Mouse (Mus musculus) layer of hippocampus, adult 11-12 months (tissue): ENCODE measurements around the gene Whrn.

Experiments
- DNase-seq: peaks from one replicate; pipeline ENCODE4 v3.0.0; 2022; ENCODE audit warnings: low spot score

The Whrn gene

DNA sequence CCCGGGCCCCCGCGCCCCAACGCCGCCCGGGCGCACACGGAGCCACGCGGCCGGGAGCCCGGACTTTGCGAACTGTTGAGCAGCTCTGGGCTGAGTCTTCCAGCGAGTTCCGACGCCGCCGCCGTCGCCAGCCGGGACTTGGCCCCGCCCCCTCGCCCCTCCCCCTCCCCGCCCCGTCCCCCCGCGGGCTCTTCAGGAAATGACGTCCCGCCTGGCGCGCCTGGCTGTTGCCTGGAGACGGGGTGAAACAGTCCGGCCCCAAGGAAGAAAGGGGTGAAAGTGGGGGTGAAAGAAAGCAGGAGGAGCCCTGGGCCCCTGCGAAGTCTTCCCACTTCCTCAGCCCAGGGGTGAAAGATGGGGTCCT, at the start of gene Whrn:
Gene Whrn (minus strand): TSS at position 77 of the 364 bp plus-strand sequence.
- peak; percentile 56 for DNase-seq

- DNase-seq: no peak
Measured at GRCm38 (mm10) chr4:63545231-63545958, 49.6 kb upstream of the Whrn start.

DNA sequence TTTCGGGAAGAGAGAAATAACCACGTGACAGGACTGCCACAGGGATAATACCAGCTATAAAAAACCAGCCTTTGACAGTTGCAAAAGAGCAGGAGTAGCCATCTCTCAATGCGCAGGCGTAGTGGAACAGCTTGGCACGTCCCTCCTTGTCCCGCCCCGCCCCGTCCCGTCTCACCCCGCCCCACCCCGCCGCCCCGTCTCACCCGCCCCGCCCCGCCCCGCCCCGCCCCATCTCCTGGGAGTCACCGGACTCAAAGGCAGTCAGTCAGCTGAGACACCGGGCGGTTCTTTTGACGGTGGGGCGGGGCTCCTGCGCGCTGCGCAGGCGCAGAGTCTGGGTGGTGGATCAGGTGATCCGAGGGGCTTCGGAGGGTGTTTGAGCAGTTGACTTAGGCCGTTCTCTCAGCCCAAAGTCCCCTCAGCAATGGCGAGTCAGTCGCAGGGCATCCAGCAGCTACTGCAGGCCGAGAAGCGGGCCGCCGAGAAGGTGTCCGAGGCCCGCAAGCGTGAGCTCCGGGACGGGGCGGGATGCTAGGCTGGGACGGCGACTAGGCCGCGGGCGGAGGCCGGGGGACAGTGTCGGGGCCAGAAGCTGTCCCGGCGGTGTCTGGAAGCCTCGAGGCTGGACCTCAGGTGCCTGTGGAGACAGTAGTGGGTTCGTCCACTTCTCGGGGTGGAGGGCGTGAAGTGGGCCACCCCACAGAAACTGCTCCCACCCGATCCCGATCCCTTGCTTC, 48.9 kb upstream of the Whrn start, which contains the start of gene Atp6v1g1:
Gene Atp6v1g1 (plus strand): TSS at position 279 of the 737 bp plus-strand sequence.
- peak; percentile 97 for DNase-seq

DNA sequence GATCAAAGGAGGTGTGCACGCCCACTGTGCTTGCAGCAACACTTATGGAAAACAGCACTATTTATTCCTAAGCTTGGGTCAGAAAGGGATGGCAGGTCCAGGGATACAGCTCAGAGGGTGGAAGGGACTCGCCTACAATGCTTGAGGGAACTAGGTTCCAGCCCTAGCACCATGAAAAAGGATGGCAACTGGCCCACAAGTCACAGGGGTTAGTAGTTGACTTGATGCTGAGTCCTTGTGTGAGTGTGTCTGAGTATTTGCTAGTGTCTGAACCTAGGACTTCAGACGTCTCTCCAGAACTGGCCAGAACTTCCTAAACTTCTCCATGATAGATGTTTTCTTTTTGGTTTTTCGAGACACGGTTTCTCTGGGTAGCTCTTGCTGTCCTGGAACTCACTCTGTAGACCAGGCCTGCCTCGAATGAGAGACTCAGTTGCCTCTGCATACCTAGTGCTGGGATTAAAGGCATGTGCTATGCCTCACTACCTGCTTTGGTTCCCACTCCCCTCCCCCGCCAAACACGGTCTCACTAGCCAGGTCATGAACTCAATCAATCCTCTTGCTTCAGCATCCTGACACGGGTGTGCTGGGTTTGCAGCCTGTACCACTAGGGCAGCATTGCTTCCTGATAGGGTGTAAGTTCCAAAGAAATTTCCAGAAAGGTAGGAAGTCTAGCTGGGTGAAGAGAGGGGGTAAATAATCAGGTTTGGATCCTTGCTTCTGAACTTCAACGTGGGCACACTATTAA, 48.1 kb upstream of the Whrn start:
- no peak for DNase-seq

DNA sequence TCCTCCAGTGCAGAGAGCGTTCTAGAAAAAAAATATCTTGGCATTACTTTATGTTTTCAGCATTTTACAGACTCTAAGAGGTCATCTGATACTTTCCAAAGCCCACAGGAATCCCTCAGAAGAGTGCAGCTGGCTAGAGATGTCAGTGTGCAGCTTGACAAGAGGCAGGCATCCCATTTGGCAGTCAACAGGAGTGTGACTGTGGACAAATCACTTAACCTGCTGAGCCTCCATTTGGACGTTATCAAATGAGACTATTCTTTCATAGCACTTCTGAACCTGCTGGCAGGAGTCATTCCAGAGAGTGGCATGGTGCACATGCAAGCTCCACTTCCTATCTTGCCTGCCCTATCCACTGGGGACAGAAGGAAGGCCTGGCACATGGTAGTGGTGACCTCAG, 46.4 kb upstream of the Whrn start:
- DNase-seq: no peak

- no peak for DNase-seq
Measured at GRCm38 (mm10) chr4:63537602-63538001, 41.8 kb upstream of the Whrn start.

DNA sequence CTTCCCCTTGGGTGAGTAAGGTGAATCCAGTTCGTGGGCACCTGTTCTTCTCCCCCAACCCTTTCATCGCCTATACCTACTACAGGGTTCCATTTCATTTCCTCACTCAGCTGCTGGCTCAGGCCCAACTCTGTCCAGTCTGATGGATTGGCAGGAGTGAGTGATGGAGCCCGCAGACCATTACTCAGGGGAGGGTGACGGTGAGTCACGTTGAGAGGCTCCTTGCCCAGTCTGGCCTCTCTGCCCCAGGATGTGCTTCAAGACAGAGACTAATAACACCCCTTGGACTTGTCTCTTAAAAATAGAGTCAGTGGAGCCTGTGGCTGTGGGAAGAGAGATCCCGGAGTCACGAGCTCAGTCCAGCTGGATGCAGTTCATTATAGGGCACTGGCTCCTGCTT, 34.6 kb upstream of the Whrn start:
- DNase-seq: no peak

- peak; percentile 70 for DNase-seq
Measured at GRCm38 (mm10) chr4:63528946-63529345, 33.2 kb upstream of the Whrn start.

DNA sequence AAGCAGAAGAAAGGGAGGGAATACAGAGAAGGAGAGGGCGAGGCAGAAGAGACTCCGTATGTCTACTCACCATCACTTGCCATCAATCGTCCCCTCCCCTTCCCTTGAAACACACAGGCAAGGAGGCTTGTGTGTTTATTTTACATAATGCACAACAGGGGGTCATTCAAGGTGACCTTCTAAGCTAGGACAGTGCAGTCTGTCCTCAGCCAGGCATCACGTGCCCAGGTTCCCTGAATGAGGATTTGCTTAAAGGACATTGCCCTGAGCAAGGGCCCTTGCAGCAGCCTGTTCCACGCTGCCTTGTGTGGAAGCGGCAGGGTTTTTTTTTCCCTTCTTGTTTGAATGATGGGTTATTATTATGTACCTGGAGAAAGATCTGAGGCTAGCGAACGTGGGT, 29.7 kb upstream of the Whrn start:
- DNase-seq: no peak

DNA sequence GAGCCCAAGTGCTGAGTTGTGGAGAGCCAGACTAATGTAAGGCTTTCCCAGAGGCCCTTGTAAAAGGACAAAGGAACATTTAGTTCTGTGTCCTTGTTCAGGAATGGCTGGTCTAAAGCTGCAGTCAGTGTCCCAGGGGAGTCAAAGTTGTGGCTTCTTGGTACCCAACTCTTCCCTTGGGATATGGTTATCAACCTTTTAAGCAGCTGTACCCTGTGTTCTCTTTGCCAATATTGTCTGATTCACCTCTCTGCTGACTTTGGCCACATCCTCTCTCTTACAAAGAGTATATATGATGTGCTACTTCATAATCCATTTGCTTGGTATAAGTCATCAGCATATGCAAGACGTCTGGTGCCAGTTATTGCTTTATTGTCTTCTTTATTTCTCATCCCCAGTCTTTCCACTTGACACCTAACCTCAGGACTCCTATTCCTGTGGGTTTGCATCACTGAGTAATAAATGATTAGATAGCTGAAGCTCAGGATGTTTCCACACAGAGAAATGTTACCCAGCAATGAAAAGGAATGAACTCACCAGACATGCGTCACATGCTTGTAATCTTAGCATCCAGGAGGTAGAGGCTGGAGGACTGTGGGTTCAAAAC, 26.1 kb upstream of the Whrn start:
- DNase-seq: no peak

DNA sequence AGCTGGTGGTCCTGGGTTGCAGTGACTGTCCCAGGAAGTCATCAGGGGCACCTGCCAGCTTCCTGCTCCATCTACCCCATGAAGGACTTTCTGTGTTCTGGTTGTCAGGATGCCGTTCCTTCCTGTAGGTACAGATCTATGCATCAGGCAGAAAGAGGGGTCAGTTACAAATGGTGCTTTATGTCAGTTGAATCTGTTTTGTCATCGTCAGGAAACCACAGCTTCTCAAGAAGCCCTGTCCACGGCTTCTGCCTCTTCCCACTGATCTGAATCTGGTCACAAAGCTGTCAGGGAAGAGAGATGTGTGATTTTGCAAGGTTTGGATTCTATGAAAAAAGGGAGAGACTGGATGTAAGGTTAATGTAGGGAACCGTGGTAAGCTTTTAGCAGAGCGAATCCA, 19.2 kb upstream of the Whrn start:
- no peak for DNase-seq

- DNase-seq: no peak
Measured at GRCm38 (mm10) chr4:63514454-63514984, 18.7 kb upstream of the Whrn start.

DNA sequence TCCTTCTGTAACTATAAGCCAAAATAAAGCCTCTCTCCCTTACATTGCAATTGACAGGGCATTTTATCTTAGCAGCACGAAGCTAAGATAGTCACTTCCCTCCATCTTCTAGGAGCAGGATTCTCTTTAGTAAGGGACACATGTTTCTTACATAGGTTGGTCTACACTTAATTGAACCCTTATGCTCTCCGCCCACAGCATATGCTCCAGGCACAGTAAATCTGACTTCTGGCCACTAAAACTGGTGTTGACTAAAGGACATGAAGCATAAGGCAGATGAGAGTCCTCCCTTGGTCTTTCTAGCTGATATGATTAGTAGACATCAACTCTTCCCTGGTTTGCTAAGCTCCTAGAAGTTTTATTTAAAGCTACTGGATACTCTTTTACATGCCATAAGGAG, 17.1 kb upstream of the Whrn start:
- no peak for DNase-seq

- peak; percentile 84 for DNase-seq
Measured at GRCm38 (mm10) chr4:63508232-63508631, 12.4 kb upstream of the Whrn start.

GRCm38 (mm10) chr4:63507478-63507877, 11.7 kb upstream of the Whrn start:
- no peak for DNase-seq

DNA sequence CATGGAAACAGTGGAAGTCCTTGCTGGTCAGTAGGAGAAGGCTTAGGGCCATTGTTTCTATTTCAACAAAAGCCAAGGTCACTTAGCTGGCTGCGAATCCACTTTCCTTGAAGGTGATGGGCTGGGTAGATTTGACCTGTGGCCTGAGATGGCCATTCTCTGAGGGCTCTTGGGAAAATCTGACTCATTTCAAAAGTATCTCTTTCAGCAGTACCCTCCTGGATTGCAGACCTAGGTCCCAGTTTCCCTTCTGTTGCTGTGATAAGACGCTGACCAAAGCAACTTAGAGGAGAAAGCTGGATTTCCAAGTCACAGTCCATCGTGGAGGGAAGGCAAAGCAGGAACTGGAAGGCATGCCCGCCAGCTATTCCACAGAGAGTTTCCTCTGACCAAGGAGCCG, 8.2 kb upstream of the Whrn start:
- DNase-seq: no peak

GRCm38 (mm10) chr4:63501050-63501449, 5.3 kb upstream of the Whrn start:
- DNase-seq: no peak

- DNase-seq: no peak
Measured at GRCm38 (mm10) chr4:63498346-63498745, 2.6 kb upstream of the Whrn start.

DNA sequence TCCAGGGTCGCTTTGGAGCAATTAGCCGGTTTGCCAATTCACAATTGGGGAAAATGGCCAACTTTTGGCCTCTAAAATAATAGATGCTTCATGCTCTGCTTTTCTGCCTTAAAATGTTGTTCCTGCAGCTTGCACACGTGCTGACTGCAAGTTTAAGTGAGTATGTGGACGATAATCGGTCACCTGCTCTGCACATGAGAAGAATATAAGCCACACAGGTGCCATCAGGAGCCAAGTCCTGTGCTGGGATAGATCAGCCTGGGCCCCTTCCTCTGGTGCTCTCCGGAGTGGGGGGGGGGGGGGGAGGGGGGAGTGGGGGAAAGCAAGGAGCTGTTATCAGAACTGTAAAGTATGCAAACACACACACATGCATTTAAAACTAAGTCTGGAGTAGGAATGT, 521 bp upstream of the Whrn start:
- no peak for DNase-seq

DNA sequence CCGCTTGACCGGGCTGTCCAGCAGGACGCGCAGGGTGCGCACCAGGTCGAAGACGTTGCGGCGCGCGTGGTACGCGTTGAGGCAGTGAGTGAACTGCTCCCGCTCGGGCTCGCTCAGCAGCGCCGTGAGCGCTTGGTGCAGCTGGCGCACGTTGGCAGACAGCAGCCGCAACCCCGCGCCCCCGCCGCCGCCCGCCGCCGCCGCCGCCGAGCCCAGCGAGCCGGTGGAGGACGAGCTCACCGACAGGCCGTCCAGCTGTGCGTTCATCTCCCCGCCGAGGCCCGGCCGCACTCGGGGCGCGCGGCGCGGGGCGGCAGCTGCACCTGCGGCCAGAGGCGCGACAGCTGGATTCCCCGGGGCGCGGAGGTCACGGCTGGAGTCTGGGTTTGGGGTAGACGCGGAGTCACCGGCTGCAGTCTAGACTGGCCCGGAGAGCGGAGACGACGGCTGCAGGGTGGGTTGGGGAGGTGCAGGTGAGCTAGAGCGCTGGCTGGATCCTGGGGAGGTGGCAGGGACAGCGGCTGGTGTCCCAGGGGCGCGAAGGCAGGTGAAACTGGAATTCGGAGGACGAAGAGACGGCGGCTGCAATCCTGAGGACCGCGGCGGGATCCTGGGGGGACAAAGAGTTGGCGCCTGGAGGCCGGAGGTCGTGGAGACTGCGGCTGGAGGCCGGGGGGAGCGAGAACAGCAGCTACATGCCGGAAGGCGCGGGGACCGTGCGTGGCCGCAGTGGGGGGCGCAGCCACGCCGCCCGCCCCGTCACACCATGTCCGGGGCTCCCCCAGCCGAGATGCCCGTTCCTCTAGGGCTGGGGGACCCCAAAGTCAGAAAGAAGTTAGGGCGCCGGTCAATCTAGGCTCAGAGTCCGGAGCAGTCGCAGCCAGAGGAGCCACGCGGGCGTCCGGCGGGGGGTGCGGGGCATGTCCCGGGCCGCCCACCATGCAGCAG, 550 bp downstream of the Whrn start:
- peak; percentile 35 for DNase-seq

- no peak for DNase-seq
Measured at GRCm38 (mm10) chr4:63494401-63494966, 1.3 kb downstream of the Whrn start.
